In genomic region chr3:52579096-52579495, GRCm38 (mm10) we compare ENCODE assay signal across 13 mouse cellular contexts.
DNase-seq lines count a peak whose midpoint lies in the region; TF ChIP-seq lines count a peak whose summit lies in the region.
"Had no signal": no experiment of that assay in that cellular context is flagged by ENCODE, and none has a peak within 500 bp of the region (broad histone marks: within the 10 kb centered on the region; RNA-seq: fewer than 3 reads in every experiment).

No protein-coding gene starts in this region.

- no peak for TF ChIP-seq CTCF in brain, embryonic 14.5 days (IDR thresholded peaks at IDR 0.05; ENCODE audit: borderline replicate concordance, extremely low read depth, insufficient read depth, insufficient read length)

- peak; percentile 23 for DNase-seq in cerebellum, adult 9-11 months
- no peak for DNase-seq in cerebellum, postnatal 10 days
- DNase-seq in heart, adult 11 months: peak; percentile 41
- DNase-seq in heart, adult 18-20 months: no peak
- DNase-seq in brain, adult 2 months (ENCODE audit: low read depth, low spot score): peak; percentile 91
- DNase-seq in brain, embryonic 14.5 days (ENCODE audit: low read depth): peak; percentile 42
- DNase-seq in adrenal gland, adult 18-20 months (ENCODE audit: low spot score in 2 of 2): no peak
- DNase-seq: adrenal gland, adult 8-10 months; adrenal gland, postnatal 36 days; gastrocnemius, postnatal 25 days; heart, postnatal 10 days; heart, postnatal 4 days; kidney, adult 8-10 months had no signal

- TF ChIP-seq POLR2A in brain, embryonic 14.5 days (IDR thresholded peaks at IDR 0.05; ENCODE audit: borderline replicate concordance, extremely low read depth, insufficient read depth, insufficient read length, poor library complexity, severe bottlenecking): no peak

Comparison
In these comparisons a context has a peak if more than half of its experiments do, and no peak if none do; other contexts are left out.
1. DNase-seq: peak in cerebellum, adult 9-11 months (single experiment), heart, adult 11 months (single experiment), brain, adult 2 months (single experiment) and brain, embryonic 14.5 days (single experiment); none in cerebellum, postnatal 10 days (0 of 2), heart, adult 18-20 months (0 of 2) and adrenal gland, adult 18-20 months (0 of 2).